Mouse (Mus musculus): ENCODE data around the gene Pik3c2b.

DNA sequence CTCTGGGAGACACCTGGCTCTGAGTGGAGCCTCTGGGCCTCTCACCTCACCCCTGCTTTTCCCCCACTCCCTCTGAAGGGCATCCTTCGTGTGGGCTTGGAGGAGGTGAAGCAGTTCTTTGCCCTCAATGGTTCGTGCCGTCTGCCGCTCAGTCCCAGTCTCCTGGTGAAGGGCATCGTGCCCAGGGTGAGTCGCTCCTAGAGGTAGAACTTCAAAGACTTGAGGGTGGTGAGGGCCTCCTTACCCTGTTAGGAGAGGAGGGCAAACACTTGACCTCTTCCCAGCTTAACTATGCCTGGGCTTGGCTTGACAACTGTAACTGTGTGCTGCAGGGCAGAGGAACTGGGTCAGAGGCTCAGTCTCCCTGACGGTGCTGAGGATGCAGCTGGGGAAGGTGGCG lies 46.0 kb downstream of the Pik3c2b start:
- no peak for TF ChIP-seq CTCF (IDR thresholded peaks at IDR 0.05)
- no peak for TF ChIP-seq POLR2A (IDR thresholded peaks at IDR 0.05; ENCODE audit: insufficient read depth, low read depth, low read length)
